16 mouse cellular contexts compared by ENCODE assay signal in the genomic region with DNA sequence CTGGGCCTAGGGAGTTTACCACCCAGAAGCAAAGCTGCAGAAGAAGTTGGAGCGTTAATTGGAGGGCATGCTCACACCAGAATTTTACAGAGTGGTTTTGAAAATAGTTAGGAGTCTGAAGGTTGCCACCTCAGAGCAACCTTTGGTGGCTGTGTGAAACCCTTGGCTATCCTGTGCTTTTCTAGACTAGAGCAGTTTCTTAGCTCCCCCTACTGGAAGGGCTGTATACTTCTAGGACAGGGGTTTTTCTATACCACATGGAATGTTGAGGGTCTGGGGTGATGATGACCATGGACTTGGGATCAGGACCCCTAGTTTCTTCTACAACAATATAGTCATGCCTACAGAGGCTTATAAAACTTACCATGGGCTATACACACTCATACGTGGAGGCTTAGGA. TPM values are rescaled to one million over a fixed set of nuclear protein-coding genes. Genes with fewer than 3 reads are reported as not detected.
DNase-seq lines count a peak whose midpoint lies in the region; ATAC-seq and TF ChIP-seq lines count a peak whose summit lies in the region.
"Had no signal": no experiment of that assay in that cellular context is flagged by ENCODE, and none has a peak within 500 bp of the region (broad histone marks: within the 10 kb centered on the region; RNA-seq: fewer than 3 reads in every experiment).

No protein-coding gene starts in this region.

- peak; percentile 63 for TF ChIP-seq CTCF in layer of hippocampus, adult 2 months (conservative IDR thresholded peaks at IDR 0.05)

- peak; percentile 32 for ATAC-seq in CD4-positive, CD25-positive, alpha-beta regulatory T cell, adult 4 months
- no peak for ATAC-seq in erythroblast, adult 5-6 weeks (replicated peaks; ENCODE audit: low FRiP score, poor library complexity, severe bottlenecking)
- ATAC-seq: forebrain, embryonic 13.5 days; midbrain, embryonic 16.5 days had no signal

- no peak for DNase-seq in layer of hippocampus, adult 2 months (ENCODE audit: low spot score in 2 of 2)
- DNase-seq in layer of hippocampus, adult 18-20 months (ENCODE audit: low spot score in 2 of 2): no peak
- peak; percentile 28 for DNase-seq in A20 (ENCODE audit: low read depth, low spot score)
- DNase-seq in c-Kit-positive CD71-positive TER-119-positive erythroid progenitor cells, embryonic 14.5 days (ENCODE audit: low spot score): peak; percentile 16
- no peak for DNase-seq in frontal cortex, postnatal 14 days (ENCODE audit: low spot score in 2 of 2)
- DNase-seq: cerebellum, adult 11 months; cerebellum, postnatal 25 days; liver, embryonic 13.5 days; lung, postnatal 10 days; thymus, postnatal 14 days had no signal

- no peak overlapping the region for H3K27ac ChIP-seq in layer of hippocampus, adult 2 months
- H3K27ac ChIP-seq: forebrain, embryonic 13.5 days; heart, embryonic 15.5 days; liver, embryonic 13.5 days had no signal

- H3K4me3 ChIP-seq in layer of hippocampus, adult 2 months: no peak overlapping the region
- H3K4me3 ChIP-seq: forebrain, embryonic 13.5 days; heart, embryonic 15.5 days; liver, embryonic 13.5 days; megakaryocyte, embryonic 14.5 days had no signal

RNA-seq across cellular contexts. Expression of a gene that starts 36.3 kb away (rescaled TPM):
- total RNA-seq in layer of hippocampus, adult 2 months (2021): 10 to 100 TPM; 31.7 to 40.8 TPM
- 10 to 100 TPM; 29.1 to 29.4 TPM for total RNA-seq in layer of hippocampus, adult 18-20 months (2021)
- 10 to 100 TPM; 27.4 to 33.6 TPM for polyA plus RNA-seq in CD4-positive, CD25-positive, alpha-beta regulatory T cell, adult 4 months (2017; shearing (Covaris generic))
- total RNA-seq in erythroblast, adult 5-6 weeks (2015; ENCODE audit: low replicate concordance): 16.5 and 32.3 TPM in 2 replicates
- total RNA-seq in erythroblast, adult 5-6 weeks (2017; ENCODE audit: low replicate concordance): 27.9 and 52.0 TPM in 2 replicates

Comparison
In these comparisons a context has a peak if more than half of its experiments do, and no peak if none do; other contexts are left out.
1. DNase-seq: peak in A20 (single experiment) and c-Kit-positive CD71-positive TER-119-positive erythroid progenitor cells, embryonic 14.5 days (single experiment); none in layer of hippocampus, adult 2 months (0 of 2), layer of hippocampus, adult 18-20 months (0 of 2) and frontal cortex, postnatal 14 days (0 of 2).